Mouse (Mus musculus) liver, embryonic 14.5 days (tissue): ENCODE results near the gene Gjb5.

Experiments used
- CTCF ChIP-seq: IDR thresholded peaks from 2 replicates; pipeline ENCODE4 v1.5.1; 2016; ENCODE audit warnings: antibody characterized with exemption, low read depth, control low read depth
- EP300 ChIP-seq: IDR thresholded peaks from 2 replicates; pipeline ENCODE4 v1.6.1; 2016; ENCODE audit warnings: antibody characterized with exemption, low read depth

- TF ChIP-seq CTCF (peak; percentile 85), EP300 (no peak)
Measured at GRCm38 (mm10) chr4:127319613-127320012, 38.4 kb downstream of the Gjb5 start.
